Mouse (Mus musculus) right cerebral cortex, postnatal 14 days (tissue): ENCODE results near the gene Ly86.
A peak's percentile ranks its signal among the peaks of the same experiment; 100 is the strongest.

Source experiments
- DNase-seq: peaks from one replicate; pipeline ENCODE4 v3.0.0; 2022

The Ly86 gene

DNA sequence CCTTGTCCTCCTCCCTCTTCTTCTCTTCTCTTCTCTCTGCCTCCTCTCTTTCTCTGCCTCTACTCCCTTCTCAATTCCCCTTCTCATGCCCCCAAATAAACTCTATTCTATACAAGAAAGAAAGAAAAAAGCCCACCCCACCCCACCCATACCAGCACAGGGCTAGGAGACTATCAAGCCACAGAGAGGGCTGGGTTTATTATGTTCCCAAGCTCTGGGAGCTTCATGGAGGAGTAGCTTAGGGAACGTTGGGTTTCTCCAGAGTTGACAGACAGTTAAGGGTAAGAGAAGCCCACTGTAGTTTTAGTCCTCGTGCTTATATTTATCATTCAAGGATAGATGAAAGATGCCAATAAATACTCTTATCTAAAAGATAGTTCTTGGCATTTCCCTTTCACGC lies 88.7 kb downstream of the Ly86 start:
- no peak for DNase-seq

DNA sequence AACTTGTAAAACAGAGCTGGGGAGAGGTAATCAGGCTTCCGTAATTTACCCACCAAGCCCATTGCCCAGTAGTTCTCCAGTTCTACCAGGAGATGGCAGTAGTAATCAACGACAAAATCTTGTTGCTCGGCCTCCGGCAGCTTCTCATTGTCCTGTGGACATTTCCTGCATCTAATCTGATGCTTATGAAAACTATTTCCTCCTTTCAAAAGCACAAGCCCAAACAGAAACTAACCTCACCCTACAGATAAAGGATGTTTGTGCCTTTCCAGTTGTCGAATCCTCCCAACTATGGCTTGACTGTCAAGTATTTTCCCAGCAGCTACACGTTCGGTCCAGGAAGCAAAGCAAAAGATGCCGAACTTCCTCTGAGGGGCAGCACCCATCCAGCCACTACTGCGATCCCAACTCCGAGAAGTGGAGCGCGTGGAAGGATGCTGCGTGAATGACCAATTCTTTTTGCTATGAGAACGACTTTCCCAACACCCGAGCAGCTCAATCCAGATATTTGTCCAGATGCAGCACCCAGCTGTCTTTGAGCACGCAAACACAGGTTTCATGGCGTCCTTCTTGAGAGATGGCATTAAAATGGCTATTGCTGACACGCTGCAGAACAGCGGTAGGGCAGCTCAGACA lies 89.2 kb downstream of the Ly86 start:
- peak; percentile 28 for DNase-seq

DNA sequence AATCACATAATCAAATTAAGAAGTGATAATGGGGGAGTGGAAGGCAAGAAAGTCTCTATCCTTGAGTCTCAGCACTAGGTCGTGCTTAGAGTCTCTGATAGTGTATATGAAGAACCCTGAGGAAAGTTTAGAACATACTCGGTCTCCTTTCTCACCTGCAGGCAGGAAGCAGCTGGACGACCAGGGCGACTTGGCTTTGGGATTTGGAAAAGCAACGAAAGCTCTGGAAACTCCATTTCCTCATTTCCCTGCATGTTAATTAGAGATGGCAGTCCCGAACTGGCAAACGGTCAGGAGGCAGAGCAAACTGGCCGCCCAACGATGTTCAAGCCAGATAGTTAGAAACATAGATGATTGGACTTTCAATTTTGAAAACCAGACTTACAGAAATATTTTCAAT lies 89.8 kb downstream of the Ly86 start:
- no peak for DNase-seq

DNA sequence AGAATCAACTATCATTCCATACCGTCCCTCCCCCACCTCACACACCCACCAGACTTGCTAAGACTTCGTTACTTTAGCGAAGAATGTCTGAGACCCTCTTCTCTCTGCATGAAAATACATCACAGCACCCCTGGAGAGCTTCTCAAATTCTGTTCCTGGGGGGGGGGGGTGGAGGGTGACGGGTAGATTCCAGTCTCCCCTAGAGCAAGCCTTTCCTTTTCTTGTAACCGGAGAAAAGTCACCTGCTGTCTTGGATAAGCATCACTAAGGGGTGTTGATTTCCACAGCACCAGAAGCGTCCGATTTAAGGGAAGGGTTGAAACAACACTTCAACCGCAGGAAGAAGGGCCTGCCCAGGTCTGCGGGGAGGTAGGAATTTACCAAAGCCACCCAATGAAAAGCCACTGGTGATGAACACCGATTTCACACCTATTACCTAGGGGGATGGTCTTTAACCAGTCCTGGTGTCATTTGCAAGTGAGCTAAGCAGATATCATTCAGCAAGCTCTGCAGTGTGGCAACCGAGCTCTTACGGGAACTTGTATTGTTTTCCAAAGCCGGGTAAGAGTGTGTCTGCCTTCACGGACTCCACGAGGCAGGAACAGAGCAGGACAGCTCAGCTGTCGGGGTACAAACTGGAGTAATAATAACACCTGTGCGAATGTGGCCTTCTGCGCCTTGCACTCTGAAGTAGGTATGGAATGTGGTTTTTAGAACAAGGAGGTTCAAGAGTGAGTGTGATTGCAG lies 91.4 kb downstream of the Ly86 start:
- DNase-seq, result no peak

DNA sequence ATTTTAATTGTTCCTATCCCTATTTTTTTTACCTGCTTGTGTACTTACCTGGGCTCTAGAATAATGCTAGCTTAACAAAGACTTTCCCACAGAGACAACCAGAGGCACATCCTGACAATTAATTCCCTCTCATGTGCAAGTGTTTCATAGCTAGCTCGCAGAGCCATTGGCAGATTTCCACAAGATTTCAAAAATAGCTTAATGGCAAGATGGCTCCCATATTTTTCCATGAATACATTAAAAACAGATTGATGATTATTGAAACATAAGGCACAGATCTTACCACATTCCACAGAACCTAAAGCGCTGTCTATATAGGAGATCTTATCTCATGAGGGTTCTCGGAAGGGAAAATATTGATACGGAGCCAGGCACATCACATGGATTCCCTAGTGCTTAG lies 93.8 kb downstream of the Ly86 start:
- no peak for DNase-seq

DNA sequence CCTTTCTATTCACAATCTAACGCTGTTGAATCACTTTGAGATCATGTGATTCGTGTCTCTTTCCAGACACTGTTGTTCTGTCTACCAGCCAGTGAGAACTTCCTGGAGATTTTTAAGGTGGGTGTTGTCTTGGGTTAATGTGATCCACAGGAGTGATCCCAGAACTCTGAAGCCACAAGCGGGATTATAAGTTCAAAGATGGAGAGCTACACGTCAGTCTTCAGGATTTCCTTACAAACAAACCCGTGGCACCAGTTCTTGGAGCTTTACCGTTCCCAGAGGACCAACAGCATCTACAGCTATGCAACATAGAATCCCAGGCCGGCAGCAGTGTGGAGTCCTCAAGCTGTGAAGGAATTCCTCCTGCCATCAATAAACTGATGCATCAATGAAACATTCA lies 94.5 kb downstream of the Ly86 start:
- no peak for DNase-seq

DNA sequence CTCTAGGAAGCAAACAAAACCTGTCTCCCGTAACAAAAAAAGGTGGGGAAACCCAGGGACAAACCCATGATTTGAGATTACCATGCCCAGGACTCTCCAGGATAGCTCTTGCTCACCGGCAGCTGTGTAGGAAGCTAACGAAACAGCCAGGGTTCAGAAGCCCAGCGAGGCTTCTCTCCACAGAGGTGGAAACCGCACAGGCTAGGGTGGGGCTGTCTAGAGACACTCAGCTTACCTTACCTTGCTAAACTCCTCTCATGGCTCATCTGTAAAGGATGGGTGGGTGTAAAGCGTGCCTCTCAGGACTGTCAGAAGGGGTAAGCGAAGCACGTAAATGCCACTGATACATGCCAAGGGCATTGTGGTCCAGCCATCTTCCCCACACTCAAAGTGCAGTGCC lies 94.9 kb downstream of the Ly86 start:
- DNase-seq, result no peak

DNA sequence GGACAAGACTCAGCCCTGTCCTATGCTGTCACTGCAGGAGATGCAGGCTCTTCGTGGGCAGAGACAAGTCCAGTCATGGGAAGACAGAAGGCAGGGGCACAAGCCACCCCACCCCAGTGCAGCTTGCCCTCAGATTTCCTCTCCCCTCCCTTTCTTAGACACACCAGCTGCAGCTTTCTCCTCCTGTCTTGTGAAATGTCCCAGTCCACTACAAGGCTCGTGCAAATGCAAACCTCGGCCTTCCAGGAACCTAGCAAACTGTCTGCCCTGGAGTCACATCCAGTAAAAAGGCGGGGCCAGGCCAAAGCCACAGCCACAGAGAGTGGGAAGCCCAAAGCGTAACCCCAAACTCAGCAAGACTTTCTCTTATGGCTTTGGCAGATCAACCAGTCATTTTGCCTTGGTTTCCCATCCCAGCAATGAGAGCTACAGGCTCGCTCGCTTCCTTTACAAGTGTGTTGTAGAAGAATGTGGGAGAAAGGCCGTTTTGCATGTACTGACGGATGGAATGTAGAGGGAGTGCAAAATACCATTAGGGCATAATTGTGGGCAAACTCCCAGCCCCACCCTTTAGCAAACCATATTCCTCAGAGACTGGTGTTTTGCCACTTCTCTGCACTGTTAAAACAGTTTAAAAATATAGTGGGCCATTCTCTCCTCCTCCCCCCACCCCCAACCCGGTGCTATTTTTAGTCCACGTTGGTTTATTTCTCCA lies 95.7 kb downstream of the Ly86 start:
- DNase-seq, result no peak

DNA sequence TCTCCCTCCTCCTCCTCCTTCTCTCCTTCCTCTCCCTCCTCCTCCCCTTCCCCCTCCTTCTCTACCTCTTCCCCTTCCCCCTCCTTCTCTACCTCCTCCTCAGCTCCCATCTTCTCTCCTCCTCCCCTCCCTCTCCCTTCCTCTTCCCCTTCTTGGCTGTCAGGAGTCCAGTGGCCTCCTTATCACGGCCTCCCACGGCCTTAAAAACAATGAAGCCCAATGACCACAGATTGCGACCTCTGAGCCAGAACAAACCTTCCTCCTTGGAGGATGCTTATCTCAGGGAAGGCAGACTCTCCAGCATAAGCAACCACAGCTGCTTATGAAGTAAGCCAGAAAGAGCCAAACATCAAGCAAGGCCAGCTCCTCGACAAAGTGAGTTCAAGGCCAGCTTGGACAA lies 97.0 kb downstream of the Ly86 start:
- DNase-seq, result no peak

DNA sequence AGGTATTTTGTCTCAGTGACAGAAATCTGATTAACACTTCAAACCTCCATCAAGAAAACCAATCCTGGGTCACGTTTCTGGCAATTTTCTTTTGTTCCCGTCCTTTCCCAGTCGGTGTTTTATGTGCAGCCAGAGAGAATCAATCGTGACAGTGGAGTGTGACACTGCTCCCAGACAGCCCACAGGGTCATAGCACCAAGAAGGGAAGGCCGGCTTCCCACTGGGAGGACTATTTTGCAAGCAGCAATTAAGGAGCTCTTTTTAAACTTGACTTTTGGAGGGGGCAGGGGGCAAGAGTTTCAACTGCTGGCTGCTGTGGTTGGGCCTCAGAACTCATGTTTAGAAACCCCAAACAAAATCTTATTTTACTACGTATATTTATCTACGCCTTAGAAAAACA lies 97.5 kb downstream of the Ly86 start:
- no peak for DNase-seq

DNA sequence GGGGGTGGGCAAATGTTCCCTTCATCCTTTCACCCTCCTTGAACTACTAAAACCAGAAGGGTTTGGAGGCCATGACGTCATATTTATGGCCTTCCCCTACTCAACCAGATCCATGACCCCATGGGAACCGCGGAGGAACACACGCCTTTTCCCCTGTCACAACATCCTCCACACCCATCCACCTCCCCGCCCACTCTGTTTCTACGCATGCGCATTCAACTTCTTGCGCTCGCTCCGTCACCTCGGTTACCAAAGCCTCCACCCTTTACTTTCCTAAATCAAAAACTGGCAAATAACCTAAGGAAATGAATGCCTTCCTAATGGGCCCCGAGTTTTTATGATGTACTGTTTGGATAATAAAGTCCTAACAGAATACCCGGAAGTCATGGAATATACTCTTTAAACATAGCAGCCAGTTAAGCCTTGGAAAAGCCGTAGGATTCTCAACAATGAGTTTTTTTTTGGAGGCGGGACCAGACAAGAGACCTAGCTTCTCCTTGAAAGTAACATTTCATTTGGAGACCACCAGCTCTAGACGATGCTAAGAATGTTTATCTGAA lies 101.8 kb downstream of the Ly86 start:
- no peak for DNase-seq

DNA sequence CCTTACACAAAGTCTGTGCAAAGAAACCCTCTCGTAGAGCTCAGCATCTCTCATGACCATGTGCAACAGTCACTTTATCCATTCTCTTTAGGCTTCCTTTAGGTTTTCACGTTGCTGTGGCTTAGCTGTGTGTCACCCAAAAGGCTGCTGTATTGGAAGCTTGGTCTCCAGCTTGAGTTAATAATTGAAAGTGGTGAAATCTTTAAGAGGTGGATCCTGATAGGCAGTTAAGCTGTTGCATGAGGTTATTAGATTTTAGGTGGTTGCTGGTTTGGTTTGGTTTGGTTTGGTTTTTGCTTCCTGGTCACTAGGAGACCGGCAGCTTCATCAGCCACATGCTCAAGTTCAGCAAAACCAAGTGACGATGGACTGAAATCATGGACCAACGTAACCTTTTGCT lies 106.0 kb downstream of the Ly86 start:
- DNase-seq, result no peak

DNA sequence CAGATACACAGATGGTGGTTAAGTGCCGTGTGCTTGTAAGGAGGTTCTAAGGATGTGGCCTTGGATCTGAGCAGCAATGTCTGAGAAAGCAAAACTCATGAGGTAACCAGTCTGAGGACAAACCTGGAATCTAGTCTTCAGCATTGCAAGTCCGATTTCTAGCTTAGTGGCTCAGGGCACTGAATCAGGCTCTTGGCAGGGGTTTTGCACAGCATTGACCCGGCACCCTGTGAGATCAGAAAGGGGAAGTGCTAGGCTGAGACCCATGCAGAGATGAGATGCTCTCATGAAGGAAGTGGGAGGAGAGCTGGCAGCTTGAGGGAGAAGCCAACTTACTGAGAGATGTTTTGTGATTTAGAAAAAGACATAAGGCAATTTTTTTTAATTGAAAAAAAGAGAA lies 106.5 kb downstream of the Ly86 start:
- DNase-seq, result no peak

DNA sequence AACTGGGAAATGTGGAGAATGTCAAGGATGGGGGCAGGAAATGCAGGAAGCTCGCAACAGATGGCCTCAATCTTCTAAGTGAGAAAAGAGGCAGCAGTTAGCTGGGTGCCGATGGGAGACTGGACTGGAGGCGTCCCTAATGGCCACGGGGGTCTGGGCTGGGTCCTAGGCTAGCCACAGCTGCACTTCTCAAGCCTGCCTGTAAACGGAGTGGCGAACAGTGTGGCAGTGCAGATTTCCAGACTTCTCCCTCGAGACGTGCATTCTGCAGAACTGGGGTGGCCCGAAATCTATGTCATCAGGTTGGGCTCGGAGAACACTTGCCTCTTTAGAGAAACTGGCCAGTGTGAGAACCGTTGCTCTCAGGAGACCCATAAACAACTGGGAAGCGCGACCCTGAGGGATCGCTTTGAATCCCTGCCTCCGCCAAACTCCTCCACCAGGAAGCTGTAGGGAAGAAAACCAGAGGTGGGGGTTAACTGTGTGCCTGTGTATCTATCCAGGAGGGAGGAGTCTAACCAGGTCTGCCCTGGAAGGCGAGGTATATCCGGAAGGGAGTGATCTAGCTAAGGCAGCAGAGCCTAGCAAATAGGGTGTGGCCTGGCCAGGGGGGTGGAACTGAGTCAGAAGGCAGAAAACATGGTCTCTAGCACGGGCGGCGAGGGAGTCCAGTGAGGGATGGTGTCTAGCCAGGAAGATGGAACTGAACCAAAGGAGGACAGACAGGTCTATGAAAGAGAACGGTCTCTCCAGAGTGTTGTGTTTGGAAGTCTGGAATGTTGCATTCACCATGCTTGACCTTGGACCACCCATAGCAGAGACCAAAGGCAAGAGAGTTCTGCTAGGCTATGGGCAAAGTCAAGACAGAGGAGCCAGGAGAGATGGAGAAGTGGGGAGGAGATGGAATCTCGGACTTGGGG lies 107.3 kb downstream of the Ly86 start:
- DNase-seq, result peak; percentile 37

DNA sequence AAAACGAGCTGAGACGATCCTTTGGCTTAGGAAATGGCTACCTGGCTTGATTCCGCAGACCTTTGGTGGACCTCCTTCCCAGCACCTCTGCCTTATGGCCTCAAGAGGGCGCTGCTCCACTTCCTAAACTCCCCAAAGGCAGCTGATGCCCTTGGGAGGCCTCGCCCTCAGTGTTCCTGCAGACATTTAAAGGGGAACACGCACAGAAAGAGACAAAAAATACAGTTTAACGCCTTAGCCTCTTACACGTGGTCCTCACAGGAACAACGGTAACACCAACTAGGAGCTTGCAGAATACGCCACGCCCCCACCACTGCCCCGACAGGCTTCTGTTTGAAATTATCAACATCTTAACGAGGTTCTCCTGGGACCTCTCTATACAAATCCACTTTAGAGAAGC lies 108.2 kb downstream of the Ly86 start:
- peak; percentile 75 for DNase-seq

DNA sequence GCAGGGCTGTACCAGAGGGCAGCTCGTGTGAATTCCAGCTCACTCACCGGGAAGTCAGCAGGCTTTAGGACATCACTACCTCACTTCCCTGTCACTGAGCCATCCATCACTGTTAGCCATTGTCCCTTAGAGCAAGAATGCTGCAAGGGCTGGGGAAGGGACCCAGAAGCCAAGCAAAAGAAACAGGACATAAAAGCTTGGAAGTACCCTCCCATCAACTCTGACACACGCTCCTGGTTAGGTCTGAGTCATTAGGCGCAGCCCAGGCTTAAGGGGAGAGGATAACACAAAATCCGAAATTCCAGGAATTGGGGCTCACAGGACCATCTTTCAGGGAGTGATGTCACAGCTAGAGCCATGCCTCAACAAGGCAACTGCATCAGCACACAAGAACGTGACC lies 109.3 kb downstream of the Ly86 start:
- no peak for DNase-seq

DNA sequence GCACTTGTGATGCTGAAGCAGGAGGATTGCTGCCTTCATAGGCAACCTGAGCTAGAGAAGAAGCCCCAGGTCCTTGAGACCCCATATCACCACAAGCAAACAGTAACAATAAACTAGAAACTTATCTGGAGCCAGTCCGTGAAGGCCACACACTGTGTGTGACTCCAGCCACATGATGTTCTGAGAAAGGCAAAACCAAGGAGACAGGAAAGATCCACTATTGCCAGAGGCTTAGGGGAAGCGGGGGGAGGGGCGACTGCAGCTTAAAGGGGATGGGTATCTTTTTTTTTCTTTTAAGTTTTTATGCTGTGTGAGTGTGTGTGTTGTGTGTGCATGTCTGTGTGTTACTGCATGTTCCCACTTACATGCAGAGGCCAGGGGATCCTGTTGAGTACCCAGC lies 110.6 kb downstream of the Ly86 start:
- no peak for DNase-seq

DNA sequence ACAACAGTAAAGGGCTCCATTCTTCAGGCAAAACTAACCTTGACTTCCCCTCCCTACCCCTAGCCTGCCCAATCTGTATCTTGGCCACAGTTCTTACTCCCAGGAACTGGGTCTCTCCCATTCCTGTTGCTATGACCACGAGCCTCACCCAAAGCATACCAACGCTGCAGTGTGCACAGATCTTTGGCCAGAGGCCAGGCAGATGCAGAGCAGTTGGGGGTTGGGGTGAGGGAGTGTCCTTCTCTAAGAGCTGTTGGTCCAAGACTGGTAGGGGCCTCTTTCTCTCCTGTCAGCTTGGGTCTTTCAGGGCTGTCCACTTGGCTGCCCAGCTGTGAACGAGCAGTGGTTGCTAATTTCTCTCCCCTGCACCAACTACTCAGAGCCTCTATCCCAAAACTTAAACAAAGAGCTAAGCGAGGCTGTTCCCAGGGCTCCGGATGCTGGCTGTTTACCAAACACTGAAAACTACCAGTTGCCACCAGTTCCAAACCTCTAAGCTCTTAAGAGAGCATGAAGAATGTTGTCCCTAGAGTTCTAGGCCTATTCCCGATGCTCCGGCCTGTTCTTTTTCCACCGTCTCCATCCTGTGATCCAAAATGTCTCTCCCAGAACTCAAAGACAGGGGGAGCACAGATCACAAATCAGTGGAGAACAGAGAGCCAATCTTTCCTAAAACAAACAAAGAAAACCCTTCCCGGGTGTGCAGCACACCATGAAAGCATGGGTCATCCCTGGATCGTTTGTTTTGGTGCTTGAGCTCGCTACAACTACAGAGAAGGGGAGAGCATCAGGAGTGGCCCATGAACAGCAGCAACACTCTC lies 112.2 kb downstream of the Ly86 start:
- DNase-seq, result peak; percentile 56

DNA sequence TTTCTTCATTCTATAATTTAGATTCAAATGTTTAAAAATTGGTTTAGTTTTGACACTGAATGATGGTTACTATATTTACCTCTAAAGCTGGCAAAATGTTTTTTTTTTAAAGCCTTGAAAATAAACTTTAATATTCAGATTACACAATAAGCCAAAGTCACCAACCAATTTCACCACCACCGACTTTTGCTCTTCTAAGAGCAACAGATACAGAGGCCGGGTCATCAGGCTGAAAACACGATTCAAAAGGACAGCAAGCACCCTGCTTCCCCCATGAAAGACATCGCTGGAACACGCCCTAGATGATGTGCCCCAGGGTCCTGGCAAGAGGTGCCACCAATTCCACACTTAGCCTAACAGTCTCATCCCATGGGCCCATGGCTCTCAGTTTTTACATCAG lies 113.5 kb downstream of the Ly86 start:
- DNase-seq, result no peak

DNA sequence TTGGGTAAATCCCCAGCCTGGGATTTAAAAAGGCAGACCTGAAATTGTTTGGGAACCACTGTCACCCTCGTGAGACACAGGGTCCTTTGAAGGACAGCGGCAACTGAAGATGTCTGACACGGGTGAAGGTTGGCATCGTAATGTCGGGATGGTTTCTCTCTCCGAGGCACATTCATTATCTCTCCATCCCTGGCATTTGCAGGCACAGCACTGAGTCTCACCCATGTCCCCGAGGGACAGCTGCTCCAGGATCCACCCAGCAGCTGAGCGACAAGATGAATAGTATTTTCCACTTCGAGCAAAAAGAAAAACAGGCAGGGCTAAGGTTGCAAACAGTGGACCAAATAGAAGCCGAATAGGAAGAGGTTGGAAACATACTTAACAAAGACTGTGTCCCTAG lies 114.0 kb downstream of the Ly86 start:
- DNase-seq, result no peak

DNA sequence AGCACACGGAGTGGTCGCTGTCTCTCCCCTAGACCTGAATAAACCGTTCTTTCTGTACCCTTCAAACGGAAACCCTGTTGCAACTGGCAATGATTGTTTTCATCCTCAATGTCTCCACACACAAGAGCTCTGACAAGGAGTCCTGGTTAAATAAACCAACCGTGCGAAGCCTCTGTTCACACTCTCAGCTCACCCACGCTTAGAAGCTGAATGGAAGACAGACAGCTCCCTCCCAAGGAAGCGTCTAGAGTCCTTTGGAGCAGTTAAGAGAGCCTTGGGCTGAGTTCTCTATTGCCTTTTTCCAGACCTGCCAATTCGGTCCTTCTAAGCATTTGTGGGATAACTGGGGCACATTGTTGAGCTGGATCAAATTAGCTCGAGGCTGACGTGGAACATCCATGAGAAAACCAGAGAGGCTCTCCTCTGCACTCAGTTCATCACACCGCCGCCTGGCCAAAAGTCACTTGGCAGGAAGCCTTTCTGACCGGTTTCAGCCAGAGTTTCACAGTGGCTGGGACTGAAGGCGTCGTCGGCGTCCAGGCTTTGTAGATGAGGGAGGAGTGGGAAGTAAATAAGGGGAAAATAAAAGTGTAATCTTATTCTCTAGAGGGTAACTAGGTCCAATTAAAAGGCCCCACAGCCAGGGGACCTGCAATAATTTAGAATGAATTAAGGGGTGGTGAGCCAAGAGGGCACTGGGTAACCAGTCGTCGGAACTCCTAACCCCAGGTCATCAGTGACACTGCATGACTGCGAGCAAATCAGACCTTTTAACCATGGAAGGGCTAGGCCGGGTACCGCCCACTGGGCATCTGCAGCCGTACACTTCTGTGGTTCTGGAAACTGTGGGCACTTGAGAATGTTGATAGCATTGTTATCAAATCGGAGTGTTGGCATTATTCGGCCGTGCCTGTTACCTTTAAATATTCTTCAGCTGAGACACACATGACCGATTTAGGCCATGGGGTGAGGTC lies 115.2 kb downstream of the Ly86 start:
- DNase-seq, result no peak
